Mouse (Mus musculus) spleen, postnatal 14 days (tissue): Measurements from ENCODE around the gene Mau2.
"Not testable (repeated sequence)": the region's sequence is repeated elsewhere in the genome, so short reads cannot be mapped to it uniquely, and the experiment has no call there.

Source experiments
- DNase-seq, 2 experiments: peaks; one replicate each; pipeline ENCODE4 v3.0.0; 2021 to 2022; ENCODE audit warnings: low spot score in 2 of 2

The Mau2 gene

DNA sequence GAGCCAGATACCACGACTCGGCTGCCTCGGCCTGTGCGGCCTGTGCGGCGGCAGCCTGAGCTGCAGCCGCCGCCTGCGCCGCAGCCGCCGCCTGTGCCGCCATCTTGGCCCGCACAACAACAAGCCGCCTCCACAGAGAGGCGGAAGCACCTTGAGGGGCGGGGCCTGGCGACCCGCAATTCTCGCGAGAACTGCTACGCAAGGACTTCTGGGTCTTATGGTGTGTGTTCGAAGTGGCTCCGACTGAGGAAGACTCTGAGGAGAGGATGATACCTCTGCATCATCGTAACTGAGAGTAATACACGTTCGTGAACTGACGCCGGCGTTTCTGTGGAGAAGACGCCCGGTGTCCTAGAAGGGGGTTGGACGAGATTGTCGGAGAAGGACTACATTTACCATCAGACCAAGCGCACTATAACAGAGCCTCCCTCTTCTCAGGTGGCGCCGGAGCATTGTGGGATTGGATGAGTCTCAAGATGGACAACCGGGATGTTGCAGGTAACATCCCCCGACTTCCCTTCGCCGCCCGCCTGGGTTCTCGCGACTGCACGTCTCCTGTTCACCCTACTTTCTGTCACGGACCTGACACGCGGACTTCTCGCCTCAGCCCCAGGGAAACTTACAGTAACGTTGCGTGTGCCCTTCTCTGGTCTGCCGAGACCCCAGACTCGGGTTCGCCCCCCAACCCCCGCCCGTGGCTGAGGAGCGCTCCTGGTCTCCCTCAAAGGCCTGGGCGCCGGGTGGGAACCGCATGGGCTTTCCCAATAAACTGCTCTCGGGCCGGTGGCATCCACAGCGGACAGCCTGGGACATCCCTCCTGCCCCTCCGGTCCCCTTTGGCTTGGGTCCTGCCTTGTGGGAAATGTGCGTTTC lies at the start of gene Mau2, which contains the start of gene Sugp1:
Gene Mau2 (minus strand): TSS at position 152 of the 873 bp plus-strand sequence.
Gene Sugp1 (plus strand): TSS at position 231 of the 873 bp plus-strand sequence.
- peak; percentile 94 to 97 for DNase-seq

DNA sequence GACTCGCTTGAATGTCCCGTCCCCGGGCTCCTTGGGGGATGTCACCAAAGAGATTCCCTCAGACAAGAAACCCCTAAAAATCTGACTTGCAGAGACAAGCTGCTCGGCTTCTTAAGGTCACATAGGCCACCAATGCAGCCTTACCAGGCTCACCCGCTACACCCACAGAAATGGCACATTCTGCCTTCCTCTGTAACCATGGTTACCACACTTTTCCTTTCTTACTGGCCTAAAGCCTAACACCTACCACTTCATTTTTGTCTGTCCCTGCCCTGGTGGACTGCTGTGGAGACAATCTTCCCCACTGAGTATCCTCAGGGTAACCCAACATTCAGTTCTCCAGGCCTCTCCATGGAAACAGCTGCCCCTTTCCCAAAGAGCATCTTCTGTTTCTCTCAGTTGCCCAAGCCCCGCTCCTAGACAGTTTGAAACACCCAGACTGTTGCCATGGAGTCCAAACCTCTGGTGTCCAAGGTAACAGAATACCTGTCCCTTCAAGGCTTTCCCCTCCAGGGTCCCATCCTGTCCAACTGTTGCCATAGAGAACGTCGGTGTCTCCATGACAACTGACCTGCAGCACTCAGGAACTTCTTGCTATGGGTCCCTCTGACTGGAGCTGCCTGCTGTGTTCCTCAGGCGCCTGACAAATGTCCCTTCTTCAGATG lies 46.9 kb upstream of the Mau2 start:
- no peak for DNase-seq

DNA sequence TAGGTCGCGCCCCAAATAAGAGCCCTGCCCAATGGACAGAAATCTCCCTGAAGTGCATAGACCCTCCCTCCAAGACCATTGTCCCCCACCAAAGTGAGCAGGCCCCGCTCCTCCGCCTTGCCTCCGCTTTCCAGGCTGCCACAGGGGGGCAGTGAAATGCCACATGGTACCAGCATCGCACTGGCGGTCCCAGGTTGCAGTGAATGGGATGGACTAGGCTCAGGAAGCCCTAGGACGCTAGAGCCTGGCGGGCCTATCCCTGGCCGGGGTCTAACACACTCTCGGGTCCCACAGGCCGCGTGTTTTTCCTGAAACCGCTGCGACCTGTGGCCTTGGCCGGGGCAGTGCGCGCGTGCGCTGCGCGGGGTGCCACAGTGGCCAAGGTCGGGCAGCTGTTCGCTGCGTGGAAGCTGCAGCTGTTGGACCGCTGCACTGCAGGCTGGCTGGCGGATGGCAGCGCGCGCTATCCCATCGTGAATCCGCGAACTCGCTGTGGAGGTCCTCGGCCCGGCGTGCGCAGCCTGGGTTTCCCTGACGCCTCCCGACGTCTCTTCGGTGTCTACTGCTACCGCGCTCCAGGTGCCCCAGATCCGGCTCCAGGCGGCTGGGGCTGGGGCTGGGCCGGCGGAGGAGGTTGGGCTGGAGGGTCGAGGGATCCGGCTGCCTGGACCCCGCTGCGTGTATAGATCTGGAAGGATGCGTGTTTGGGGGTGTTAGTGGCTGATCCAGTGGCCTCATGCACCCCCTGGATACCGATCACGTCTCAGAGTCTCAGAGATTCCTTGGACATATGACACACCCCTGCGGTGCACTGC lies 45.5 kb upstream of the Mau2 start:
- peak in 1 of 2 experiments; percentile 19 for DNase-seq

DNA sequence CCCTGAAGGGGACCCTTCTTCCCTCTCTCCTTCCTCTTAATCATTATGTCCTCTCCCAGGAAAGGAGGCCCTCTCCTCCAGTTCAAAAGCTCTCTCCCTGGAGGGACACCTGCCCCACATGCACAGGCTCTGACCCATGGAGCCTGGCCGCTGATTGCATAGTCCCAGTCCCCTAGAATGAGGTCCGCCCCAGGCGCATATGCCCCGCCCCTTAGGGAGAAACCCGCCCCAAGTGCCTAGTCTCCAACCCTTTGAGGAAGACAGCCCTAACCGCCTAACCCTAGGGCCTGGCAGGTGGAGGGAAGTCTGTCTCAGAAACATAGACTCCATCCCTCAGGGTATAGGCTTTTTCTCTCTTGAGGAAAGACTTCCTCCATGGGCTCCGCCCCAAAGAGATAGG lies 44.7 kb upstream of the Mau2 start:
- DNase-seq, result no peak

DNA sequence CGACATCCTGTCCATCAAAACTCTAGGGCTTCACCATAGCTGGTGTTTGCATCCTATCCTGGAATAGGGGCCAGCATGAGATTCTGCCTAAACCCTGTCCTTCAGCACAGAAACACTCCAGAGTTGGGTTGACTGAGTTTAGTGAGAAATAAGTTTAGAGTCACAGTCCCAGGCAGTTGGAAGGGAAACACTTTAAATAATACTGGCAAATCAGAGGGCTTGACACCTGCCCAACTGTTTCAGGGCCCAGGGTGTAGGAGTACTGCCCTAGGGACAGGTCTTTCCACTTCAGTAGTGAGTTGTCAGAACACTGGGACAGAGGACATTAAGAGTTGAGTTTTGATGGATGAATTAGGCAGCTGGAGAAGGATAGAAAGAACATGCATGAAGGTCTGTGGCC lies 43.6 kb upstream of the Mau2 start:
- DNase-seq, result no peak

DNA sequence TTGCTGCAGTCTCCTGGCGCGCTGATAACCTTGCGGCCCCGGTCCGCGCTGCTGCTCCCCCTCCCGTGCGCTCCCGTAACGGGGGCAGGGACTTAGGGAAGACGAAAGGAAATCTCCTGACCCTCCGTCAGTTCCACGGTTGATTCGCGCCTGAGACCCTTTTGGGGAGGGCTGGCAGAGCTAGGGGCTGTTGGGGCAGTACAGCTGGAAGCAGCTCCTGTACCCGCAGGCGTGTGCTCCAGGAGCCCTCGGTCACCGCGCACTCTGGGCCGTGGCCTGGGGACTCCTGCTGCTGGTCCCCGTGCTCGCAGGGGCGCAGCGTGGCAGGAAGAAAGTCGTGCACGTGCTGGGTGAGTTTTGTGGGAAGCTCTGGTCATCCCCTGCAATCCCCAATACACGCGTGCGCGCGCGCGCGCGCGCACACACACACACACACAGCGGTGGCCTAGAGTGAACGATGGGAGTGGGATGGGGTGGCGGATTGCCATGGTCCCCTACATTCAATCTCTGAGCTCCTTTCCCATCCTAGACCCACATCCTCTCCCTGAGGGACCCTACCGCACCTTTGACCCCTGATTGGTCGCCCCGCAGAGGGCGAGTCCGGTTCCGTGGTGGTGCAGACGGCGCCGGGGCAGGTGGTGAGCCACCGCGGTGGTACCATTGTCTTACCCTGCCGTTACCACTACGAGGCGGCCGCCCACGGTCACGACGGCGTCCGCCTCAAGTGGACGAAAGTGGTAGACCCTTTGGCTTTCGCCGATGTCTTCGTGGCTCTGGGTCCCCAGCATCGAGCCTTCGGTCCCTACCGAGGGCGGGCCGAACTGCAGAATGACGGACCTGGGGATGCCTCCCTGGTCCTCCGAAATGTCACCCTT lies 41.9 kb upstream of the Mau2 start:
- no peak for DNase-seq

DNA sequence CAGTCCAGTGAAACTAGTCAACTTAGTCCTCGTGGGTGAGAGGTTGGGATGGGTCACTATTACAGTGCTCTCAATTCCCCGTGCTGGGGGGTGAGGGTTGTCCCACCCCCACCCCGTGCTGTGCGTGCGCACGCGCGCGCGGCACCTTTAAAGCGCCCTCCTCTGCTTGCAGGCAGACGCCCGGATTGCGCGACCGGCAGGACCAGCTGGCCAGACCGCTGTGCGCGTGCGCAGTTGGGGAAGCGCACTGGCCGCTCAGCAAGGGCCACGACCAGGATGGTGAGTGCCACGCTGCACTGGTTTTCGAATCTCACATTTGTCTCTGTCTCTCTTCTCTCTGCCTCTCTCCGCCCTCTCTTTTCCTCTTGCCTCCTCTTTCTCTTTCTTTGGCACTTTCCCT lies 40.8 kb upstream of the Mau2 start, which contains the start of gene Hapln4:
Gene Hapln4 (plus strand): TSS at position 173 of the 400 bp plus-strand sequence.
- no peak for DNase-seq

DNA sequence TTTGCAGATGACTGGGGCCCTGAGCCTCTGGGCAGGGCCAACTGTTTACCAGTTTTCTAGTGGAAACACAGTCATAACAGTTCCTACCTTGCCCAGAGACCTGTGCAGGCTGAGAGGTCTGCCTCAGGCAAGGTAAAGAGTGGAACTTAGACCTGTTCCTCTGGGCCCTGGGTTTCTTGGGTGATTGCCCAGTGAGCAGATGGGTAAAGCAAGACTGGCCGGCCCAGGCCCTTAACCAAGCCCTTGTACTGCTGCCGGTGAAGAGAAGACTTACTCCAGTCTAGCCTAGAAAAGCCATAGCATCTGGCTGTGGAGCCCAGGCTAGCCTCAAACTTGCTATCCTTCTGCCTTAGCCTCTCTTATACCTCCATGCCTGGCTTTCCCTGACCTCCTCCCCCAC lies 39.4 kb upstream of the Mau2 start:
- no peak for DNase-seq

DNA sequence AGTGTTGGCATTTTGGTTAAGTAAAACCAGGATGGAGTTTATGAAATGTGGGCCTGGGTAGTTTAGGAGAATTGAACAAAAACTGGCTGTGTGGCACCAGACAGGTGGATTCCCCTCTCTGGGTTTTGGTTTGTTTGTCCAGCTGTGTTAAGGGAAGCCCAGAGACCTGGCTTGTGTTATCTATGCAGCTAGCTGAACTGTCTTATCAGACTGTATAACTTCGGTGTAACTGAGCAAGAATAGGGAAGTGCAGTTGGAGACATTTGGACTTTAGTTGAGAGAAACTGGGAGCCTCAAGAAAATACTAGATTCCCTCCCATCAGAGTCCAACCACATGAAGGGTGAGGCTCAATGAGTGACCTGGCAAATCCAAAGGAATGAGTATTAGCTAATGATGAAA lies 31.1 kb upstream of the Mau2 start:
- no peak for DNase-seq

DNA sequence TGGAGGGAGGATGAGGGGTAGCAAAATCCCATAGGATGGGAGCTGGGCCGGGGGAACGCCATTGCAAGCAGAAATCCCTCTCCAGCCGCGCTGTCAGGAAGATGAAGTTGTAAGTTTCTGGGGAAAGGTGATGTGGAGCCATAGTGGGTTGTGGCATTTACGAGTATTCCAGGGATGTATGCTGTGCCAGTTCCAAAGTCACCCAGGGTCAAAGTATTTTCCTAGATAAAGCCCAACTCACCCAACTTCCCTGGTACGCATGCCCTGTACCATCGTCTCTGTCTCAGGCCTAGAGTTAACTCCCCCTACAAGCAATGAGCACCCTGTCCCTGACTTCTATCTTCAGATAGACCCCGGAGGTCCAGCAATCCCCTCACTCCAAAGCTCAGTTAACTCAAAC lies 30.6 kb upstream of the Mau2 start:
- no peak for DNase-seq

DNA sequence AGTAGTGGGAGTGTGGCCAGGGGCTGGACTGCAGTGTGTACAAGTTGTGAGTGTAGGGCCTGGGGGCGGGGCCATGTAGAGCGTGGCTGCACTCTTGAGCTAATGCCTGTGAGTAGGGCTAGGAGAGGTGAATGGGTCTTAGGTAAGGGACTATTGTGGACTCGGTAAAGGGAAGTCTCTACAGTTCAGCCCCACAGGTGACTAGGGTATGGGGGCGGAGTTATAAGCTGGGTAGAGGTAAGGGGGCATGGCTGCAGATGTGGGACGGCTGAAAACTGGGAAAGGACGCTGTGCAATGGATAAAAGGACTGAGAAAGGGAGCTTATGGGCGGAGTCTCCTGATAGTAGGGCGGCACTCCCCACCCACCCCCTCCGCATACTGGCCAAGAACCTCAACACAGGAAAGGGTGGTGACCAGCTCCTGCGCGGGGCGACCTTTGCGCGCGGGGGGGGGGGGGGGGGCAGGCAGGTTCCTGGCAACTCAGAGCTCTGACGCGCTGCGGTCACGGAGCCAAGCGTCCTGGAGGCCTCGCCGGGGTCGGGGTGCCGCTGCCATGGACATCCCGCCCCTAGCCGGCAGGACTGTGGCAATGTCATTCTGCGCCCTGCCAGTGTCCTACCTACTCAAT lies 30.0 kb upstream of the Mau2 start, which contains the start of gene Tm6sf2:
Gene Tm6sf2 (plus strand): TSS at position 484 of the 629 bp plus-strand sequence.
- DNase-seq, result no peak

DNA sequence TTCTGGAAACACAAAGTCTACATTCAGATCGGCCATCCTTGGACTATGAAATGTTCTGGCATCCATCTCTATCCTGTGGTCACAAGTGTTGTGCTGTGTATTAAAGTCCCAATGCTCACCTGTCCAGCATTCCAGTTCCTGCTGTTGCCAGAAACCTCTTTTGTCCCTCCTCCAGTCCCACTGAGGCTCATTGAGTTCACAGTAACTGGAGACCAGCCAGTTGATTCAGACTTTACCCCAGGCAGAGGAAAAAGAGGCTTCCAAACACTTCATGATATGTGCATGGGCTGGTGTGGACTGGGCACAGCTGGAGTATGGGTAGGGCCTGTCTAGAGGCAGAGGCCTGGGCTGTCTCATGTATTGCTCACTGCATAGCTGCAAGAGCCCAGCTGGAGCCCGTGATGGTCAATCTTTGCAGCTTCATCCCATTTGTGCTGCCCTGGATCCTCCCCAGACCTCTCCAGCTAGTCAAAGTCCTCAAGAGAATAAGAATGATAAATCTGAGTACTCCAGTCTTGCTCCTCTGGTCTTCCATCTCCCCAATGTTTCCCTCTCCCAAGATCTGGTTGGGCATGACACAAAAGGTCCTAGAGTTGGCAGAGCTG lies 29.4 kb upstream of the Mau2 start:
- no peak for DNase-seq

DNA sequence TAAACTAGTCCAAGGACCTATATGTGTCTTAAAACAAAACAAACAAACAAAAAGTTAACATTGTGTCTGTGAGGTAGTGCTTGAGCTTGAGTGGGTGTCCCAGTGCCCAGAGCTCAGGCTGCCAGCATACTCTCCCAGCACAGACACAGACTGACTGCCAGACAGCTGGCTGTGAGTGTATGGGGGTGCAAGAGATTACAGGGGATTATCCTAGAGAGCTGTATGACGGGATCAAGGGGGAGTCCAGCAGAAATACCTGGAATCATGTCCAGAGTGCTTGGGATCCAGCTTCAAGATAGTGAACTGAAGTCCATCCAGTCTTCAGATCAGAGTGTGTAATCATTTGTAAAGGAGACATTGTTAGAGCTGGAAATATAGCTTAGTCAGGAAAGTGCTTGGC lies 15.2 kb upstream of the Mau2 start:
- no peak for DNase-seq

DNA sequence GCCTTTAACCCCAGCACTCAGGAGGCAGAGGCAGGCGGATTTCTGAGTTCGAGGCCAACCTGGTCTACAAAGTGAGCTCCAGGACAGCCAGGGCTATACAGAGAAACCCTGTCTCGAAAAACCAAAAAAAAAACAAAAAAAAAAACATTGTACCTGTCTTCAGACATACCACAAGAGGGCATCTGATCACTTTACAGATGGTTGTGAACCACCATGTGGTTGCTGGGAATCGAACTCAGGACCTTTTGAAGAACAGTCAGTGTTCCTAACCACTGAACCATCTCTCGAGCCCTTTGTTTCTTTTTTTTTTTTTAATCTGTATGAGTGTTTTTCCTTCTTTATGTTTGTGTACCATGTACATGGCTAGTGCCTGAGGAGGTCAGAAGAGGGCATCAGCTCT lies 7.9 kb upstream of the Mau2 start:
- not testable (repeated sequence) for DNase-seq

DNA sequence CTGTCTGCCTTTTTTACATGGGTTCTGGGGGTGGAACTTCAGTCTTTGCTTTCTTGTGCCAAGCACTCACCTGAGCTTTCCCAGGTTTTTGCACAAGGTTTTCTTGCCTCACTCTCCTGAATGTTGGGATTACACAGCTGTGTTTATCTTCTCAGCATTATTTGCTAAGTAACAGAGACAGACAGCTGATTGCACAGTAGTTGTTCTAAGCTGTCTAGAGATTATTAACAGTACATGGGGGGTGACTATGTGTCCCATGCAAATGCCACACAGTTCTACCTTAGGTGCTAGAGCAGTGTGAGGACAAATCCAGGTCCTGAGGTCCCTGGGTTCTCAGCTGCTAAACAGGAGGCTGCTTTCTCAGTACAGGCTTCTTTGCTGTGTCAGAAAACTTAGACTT lies 7.1 kb upstream of the Mau2 start:
- no peak for DNase-seq

DNA sequence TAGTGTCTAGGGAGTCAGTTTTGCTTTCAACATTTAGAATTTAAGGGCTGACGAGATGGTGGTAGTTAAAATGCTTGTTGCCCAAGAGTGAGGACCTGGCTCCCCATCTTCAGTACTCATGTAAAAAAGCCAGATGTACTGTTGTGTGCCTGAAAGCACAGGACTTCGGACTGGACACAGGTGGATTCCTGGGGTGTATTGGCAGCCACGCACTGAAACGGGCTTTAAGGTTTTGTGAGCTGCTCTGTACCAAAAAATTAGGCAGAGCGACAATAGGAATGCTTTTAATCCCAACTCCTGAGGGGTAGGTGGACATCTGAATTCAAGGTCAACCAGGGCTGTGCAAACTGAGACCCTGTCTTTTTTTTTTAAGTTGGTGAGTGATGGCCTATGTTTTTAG lies 1.5 kb upstream of the Mau2 start:
- DNase-seq, result no peak

DNA sequence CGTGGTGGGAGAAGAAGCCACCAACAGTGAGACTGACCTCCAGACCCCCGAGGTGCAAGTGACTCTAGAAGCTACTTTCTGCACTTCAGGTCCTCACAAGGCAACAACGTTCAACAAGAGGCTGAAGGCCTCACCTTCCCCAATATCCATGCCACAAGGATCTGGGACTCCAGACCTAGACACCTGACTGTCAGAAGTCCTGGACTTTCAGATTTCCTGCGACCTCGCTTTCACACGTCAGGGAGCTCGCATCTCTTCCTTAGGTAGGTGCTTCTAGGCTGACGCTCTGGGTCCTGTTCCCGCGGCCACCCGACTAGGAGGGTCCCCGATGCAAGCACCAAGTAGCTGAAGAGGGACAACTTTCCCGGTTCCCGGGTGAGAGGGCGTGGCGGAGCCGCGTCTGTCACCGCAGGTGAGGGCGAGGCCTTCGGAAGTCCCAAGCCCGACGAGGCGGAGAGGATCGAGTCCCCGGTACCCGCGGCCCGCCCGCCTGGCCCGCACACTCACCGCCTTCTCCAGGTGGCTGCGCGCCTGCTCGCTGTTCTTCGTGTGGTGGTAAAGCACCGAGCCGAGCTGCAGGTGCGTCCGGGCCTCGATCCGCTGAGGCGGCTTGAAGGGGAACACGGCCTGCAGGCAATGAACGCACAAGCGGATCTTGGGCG lies 518 bp downstream of the Mau2 start:
- DNase-seq, result peak; percentile 29 to 34

DNA sequence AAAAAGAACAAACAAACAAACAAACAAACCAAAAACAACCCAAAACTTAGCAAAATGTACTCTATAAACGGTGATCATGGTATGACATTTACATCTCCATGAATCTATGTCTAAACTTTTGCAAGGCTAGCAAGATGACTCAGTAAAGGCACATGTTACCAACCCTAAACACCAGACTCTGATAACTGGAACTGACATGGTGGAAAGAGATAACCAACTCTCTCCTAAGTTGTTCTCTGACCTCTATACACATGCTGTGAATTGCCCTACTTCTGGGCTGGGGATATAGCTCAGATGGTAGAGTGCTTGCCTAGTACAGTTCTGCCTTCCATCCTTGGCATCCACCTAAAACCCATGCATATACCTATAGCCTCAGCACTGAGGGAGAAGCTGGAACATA lies 4.5 kb downstream of the Mau2 start:
- DNase-seq, result no peak

DNA sequence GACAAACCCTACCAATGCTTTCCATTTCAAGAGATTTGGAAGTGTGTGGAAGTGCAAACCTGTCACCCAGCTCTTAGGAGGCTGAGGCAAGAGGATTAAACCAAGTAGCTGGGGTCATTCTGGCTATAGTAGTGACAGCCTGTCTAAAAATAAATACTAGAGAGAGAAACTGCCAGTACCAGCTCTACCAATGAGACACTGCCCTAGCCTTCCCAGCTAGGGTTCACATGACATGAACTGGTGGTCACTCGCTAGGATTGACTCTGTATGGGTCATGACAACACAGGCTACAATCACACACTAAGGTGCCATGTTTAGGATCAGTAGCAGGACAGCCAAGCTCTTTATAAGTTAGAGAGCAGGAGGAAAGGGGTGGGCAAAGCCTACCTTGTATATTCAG lies 12.3 kb downstream of the Mau2 start:
- DNase-seq, result no peak

DNA sequence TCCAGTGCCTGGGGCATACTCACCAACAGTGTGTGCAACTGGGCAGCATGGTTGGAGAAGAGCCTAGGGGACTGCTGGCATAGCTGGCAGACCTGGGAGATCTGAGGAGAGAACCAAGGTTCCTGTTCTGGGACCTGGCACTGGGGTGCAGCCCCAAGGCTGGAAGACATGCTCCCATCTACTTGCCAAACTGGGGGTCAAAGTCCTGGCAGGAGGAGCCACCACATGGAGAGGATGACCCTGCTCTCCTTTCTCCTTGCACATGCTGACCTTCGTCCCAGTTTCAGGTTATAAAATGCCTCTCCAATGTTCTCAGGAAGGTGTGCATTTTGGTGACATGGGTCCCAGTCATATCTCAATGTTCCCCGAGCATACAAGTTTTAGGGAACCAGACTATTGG lies 16.4 kb downstream of the Mau2 start:
- no peak for DNase-seq
